Mouse (Mus musculus) cerebellum, adult 9-10 months (tissue): ENCODE results near the gene Vpreb3.

Experiments used
- DNase-seq: peaks from one replicate; pipeline ENCODE4 v3.0.0; 2022

Vpreb3 gene

GRCm38 (mm10) chr10:75978119-75978834 is 35.4 kb downstream of the Vpreb3 start:
- DNase-seq = no peak

DNA sequence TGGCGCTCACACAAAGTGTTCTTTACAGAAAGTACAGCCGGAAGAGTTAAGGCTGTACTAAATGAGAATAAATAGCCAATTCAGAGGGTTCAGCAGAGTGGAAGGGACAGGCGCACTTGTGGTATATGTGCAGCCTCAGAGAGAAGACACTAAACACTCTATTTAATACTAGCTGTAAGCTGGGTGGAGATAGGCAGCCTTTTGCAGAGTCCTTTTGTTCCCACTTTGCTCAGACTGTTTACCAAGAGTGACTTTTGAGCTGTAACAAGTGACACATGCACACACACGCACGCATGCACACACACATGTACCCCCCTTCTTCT is 35.9 kb downstream of the Vpreb3 start:
- DNase-seq = no peak

GRCm38 (mm10) chr10:75979432-75979831 is 36.6 kb downstream of the Vpreb3 start:
- no peak for DNase-seq

GRCm38 (mm10) chr10:75990430-75991042 is 47.7 kb downstream of the Vpreb3 start:
- no peak for DNase-seq

DNA sequence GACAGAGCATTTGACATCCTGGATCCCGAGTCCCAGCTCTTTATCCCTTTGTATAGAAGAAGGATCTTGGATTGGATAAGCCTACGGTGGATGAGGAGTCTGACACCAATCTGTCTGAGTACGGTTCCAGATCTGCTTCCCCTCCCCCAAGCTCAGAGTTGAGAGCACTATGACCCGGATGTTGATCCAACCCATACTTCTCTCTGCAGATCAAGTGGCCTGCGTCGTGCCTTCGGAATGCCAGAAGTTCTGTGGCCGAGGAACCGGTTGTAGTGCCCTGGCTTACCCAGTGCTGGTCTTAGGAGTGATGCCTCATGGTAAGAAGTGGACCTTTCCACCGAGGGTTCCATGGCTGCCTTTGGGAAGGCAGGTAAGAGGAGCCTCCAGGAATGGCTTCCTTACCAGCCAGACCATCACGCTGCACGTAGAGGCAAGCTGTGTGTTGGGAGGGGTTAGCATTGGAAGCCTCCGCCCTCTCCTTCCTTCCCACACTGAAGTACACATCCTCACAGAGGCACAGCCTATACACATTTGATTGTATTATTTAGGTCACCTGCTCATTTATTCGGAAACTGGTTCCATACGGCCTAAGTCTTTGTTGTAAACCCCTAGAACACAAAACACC is 50.9 kb downstream of the Vpreb3 start:
- no peak for DNase-seq

- peak; percentile 78 for DNase-seq
Observed at GRCm38 (mm10) chr10:75994531-75995210, 51.8 kb downstream of the Vpreb3 start.

- DNase-seq = peak; percentile 70
Observed at GRCm38 (mm10) chr10:75995463-75995862, 52.6 kb downstream of the Vpreb3 start.

DNA sequence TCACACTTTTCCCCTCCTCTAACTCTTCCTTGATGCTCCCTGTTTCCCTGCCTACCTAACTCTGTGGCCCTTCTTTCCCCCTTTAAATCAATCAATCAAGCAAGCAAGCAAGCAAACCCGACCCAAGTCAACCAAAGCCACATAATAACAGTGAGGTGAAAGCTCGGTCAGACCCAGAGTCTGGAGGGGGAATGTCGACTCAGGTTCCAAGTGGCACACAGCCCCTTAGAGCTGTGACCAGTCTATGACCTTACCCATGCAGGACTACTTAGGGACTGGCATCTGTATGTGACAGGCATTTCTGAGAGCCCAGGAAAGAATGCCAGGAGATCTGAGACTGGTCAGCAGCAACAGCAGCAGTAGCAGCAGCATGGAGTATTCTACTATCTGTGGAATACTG is 53.5 kb downstream of the Vpreb3 start:
- no peak for DNase-seq
